Mouse (Mus musculus) layer of hippocampus, adult 11-12 months (tissue): ENCODE measurements at regions not wholly inside any gene's neighbourhood (a gene's known extent, or its start where the extent isn't known, plus 50 kb on each side); places are given as distances from the start of the nearest gene placed in this dataset.
"Not testable (repeated sequence)": the region's sequence is repeated elsewhere in the genome, so short reads cannot be mapped to it uniquely, and the experiment has no call there.

Source experiments
- DNase-seq: peaks from one replicate; pipeline ENCODE4 v3.0.0; 2022; ENCODE audit warnings: low spot score

DNA sequence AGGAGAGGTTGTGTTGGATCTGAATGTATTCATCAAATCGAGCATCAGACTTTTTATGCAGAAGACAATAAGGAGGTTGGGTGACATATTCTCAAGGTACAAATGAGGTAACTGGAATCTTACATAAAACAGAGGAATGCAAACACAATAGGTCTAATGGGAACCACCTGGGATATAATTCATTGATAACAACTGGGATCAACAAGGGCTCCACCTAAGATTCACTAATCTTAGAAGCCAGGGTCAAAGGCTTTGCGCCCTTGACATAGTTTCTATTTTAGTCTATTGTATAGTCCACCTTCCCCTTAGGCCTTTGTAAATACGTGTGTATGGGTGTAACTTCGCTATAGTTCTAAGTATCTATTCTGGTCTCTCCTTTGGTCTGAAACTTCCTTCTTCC is 269.0 kb downstream of the Ankrd7 start:
- DNase-seq = not testable (repeated sequence)

- no peak for DNase-seq
These were observed 297.4 kb downstream of the Ankrd7 start for GRCm38 (mm10) chr6:19163492-19163891.

DNA sequence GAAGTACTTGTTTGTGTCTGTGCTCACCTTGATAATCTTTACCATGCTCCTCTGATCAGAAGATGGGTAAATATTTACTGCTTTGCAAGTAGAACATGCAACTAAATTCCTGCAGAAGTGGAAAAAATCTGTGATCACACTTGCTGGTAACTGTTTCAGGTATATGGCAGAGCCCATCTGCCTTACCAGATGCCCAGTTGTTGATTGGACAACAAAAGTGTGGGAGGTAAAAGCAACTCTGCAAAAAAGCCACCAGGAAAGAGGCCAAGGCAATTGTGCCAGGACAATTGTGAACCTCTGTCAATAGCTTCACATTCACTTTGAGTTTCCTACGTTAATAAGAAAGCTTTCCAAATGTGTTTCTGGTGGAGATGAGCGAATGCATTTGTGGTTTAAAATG is 298.1 kb downstream of the Ankrd7 start:
- peak; percentile 7 for DNase-seq
